Mouse (Mus musculus) layer of hippocampus, adult 8-10 months (tissue): Measurements from ENCODE around the gene Cux2. TPM values are rescaled to one million over a fixed set of nuclear protein-coding genes. Genes with fewer than 3 reads are reported as not detected.

Experiments used
- DNase-seq, 2 experiments: peaks; one replicate each; pipeline ENCODE4 v3.0.0; 2022; ENCODE audit warnings: low spot score in 2 of 2
- total RNA-seq, 4 experiments: library from RNA; stranded (reverse); gene quantifications; 2 replicates each; pipeline ENCODE4 v1.2.4; 2022

Cux2 gene
- total RNA-seq, 4 experiments from 2014 or later = 41.0 to 48.6 (median 45.2) TPM

DNA sequence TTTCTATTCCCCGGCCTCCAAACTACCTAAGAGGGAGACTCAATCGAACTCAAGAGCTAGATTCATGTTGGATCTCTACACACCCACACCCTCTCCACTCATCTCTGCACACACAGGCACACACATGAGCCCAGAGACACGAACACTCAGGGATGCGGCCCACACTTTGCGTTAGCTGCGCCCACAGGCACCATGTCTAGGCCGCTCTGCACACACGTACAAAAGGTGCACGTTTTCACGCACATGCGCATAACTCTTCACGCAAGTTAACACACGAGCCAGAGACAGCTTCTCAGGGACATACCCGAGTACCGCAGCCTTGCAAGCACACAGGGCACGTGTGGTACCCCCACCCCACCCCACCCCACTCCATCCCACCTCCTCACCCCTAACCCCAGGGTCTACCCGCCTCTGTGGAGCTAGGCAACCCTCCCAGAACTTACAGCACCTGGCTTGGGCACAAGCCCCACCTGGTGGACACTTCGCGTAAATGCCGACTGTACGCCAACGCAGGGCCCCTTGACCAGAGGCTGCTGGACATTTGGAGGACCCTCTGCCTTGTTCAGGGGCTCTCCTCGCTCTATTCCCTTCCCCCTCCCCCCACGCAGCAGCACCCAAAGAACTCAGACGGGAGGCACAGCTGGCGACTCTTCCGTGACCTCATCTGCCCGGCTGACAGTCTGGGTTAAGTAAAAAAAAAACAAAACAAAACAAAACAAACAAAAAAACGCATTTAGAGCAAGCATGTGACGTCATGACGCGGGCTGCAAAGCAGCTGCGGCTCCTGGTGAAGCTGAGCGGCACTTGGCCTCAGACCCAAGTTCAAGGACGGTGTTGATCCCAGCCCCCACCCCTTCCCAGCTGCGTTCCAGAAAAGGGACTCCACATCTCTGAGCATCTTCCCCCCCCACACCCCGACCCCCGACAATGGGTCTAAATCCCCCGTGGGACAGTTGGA, 9.4 kb upstream of the Cux2 start:
- DNase-seq = no peak

DNA sequence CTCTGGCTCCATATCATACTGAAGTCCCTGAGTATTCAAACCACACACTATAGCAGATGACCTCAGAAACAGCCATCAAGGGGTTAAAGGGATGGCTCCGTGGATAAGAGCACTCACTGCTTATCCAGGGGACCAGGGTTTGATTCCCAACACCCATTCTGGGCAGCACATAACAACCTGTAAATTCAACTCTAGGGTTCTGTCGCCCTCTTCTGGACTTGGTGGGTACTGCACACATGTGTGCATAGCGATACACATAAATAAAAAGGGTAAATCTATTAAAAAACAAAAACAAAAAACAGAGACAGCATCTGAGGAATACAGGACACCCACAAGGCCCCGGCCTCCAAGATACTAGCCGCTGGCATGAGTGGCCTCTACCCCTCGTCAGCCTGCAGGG, 7.7 kb upstream of the Cux2 start:
- no peak for DNase-seq

GRCm38 (mm10) chr5:122056557-122056956, 6.7 kb upstream of the Cux2 start:
- no peak for DNase-seq

- peak in 1 of 2 experiments; percentile 53 for DNase-seq
These were observed 4.4 kb upstream of the Cux2 start for GRCm38 (mm10) chr5:122054130-122054843.

- DNase-seq = no peak
These were observed 3.7 kb upstream of the Cux2 start for GRCm38 (mm10) chr5:122053587-122053986.

DNA sequence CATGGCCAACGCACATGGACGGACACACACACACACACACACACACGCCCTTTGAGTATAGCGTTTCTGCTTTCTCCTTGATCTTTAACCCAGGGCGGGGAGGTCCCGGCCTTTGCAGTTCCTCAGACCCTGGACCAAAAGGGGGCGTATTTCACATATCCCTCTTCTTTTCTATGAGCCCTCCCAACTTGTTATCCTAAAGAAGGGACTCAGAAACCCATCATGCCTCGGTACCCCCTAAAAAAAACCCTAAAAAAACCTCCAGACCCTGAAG, 867 bp upstream of the Cux2 start:
- DNase-seq = no peak

DNA sequence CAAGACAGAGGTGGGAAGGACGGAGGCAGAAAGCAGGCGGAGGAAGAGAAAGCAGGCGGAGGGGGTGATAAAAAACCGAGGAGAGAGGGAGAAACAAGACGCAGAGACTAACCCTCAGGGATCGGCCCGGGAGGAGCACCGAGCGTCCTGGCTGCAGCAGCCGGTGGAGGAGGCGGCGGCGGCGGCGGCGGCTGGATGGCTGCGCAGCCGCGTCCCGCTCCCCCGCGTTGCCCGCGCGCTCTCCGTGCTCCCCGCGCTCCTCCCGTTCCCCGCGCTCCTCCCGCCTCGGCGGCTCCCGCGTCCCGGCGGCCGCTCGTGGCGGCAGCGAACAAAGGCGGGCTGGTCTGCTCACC, 262 bp downstream of the Cux2 start:
- DNase-seq = no peak

- DNase-seq = no peak
These were observed 927 bp downstream of the Cux2 start for GRCm38 (mm10) chr5:122048686-122049663.

DNA sequence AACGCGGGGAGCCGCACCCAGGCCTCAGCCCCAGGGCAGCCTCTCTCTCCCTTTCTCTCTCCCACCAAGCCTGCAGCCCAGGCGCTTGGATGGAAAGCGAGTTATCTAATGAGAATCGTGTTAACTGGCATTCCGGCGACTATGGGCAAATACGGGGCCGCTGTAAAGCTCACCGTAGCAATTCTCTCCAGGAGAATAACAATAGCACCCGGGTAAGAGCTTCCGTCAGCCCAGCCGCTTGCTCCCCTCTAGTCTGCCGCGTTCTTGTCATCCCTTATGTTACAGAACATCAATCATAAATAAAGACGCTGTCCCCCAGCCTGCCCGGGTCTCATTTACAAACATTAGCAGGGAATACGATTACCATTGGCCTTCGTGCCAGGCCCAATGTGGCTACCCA, 1.6 kb downstream of the Cux2 start:
- no peak for DNase-seq

DNA sequence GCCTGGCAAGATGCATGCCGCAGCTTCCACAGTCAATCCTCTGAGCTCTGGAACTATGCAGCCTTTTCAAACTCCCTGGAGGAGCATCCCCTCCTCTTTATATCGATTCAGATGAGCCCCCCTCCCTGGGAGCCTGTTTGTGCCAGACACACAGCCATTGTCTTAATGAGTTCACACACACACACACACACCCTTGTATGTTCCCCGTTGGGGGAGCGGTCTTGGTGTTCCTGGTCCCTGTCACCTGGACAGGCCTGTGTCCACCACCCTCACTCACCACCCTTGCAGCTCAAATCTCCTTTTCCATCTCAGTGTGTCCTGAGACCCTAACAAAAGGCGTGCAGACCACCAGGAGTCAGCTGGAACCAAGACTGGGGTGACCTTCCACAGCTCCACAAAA, 2.1 kb downstream of the Cux2 start:
- no peak for DNase-seq

- no peak for DNase-seq
These were observed 6.3 kb downstream of the Cux2 start for GRCm38 (mm10) chr5:122043567-122043966.

GRCm38 (mm10) chr5:122035278-122035677, 14.6 kb downstream of the Cux2 start:
- no peak for DNase-seq

DNA sequence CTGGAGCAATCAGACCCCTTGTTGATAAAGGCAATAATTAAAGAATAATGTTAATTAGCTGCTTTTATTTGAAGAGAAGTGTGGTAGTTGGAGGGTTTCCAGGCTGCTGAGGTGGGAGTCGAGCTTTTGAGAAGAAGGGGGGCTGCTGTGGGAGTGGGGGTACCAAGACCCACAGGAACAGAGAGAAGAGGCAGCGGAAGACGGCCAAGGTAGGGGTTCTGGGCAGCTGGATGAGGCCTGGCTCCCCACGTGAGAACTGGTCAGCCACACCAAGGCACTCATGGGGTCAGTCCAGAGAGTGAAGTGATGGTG, 16.8 kb downstream of the Cux2 start:
- DNase-seq = no peak

DNA sequence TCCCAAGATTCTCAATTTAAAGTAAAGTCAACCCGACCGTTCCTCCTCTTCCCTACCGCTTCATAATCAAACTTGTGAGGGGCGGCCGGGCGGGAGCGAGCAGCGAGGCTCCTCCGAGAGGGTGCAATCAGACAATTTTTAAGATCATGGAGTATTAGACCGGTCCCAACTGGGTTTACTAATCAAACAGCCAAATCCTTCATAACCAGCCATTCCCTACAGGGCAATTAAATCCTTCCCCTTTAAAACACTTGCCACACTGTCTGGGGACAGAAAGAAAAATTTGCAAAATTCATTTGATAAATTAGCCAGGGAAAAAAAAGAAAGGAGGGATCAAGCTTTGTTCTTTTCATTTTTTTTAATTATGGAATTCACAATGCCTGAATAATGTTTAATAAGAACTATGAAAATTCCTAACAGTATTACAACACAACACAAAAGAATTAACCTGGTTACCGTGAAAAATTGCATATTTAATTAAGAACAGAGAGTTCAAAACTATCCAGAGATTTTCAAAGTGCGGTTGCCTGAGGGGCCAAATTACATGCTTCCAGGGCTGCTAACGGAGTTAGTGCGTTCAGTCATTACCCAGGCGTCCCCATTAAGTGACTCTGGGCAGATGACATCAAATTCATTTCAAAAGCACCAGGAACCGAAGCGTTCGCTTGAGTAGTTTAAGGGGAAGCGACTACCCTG, 17.3 kb downstream of the Cux2 start:
- DNase-seq = no peak

DNA sequence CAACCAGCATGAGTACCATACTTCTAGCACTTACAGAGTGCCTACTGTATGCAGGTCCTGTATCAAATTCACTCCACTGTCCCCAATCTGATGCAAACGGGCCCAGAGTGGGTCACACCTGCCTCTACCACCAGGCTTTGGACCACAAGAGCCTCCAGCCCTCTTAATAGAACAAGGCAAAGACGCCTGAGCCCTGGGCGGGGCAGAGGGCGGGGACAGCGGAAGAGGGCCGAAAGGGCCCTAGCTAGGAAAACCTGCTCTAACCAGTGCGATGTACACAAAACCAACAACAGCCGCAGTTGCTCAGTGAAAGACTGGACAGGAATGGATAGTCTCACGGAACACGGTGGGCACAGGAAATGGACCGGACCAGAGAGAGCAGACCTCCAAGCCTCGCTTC, 18.8 kb downstream of the Cux2 start:
- no peak for DNase-seq

GRCm38 (mm10) chr5:122030640-122031039, 19.3 kb downstream of the Cux2 start:
- no peak for DNase-seq

- no peak for DNase-seq
These were observed 23.1 kb downstream of the Cux2 start for GRCm38 (mm10) chr5:122026771-122027170.

- no peak for DNase-seq
These were observed 23.6 kb downstream of the Cux2 start for GRCm38 (mm10) chr5:122026284-122026683.

- no peak for DNase-seq
These were observed 24.8 kb downstream of the Cux2 start for GRCm38 (mm10) chr5:122025117-122025516.

DNA sequence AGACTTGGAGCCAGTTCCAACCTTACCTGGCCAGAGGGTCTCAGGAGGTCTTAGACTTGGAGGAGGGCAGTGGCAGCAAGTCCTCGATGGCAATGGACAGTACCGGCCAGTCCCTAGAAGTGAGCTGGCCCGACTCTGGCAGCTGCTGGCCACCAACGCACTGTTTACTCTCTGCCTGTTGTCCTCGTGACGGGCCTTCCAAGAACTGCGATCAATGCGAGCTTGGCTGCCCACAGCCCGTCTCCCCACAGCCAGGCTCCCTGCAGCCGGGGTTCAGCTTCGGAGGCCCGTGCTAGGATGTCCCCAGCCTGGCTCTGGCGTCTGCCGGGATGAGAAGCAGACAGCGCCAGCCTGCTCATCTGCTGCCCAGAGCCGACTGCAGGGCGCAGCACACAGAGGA, 30.6 kb downstream of the Cux2 start:
- DNase-seq = no peak

DNA sequence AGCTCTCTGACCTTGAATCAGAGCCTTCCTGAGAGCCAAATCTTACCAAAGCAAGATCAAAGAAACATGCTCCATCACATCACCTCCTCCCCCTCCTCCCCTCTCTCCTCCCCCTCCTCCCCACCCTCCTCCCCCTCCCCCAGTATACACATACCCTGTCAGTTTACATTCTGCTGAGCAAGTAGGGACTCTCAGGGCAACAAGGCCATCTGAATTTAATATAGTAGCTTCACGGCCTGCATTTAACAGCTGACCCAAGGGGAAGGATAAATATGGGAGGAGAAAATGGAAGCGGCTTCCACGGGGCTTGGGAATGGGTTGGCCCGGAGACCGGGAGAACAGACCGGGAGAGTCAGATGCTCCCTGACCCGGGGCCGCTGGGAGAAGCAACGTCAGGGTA, 32.1 kb downstream of the Cux2 start:
- DNase-seq = no peak
